Mouse (Mus musculus) forebrain, embryonic 11.5 days (tissue): ENCODE results near the gene Itpk1. TPM values are rescaled to one million over a fixed set of nuclear protein-coding genes. Genes with fewer than 3 reads are reported as not detected.

ENCODE experiments used
- ATAC-seq: fragments of 200-750 bp; cut with Nextera tagmentation; replicated peaks from 2 replicates; pipeline ENCODE4 v1.8.0; 2017; ENCODE audit warnings: moderate TSS enrichment; ENCODE audit not compliant: low FRiP score
- DNase-seq: peaks from one replicate; pipeline ENCODE4 v3.0.0-alpha.2; 2017; ENCODE audit warnings: low spot score
- H3K27ac ChIP-seq: fragments of 300-500 bp; sonication (generic); 2 replicates; pipeline ENCODE4 v1.5.1; 2014; ENCODE audit warnings: low read depth, low read length
- H3K27me3 ChIP-seq: fragments of 300-500 bp; sonication (generic); 2 replicates; pipeline ENCODE4 v1.6.1; 2014; ENCODE audit warnings: mild to moderate bottlenecking, low read length, mixed read lengths; ENCODE audit not compliant: control insufficient read depth, insufficient read depth
- H3K36me3 ChIP-seq: fragments of 300-500 bp; sonication (generic); 2 replicates; pipeline ENCODE4 v1.6.1; 2014; ENCODE audit warnings: mild to moderate bottlenecking, low read length, moderate library complexity, mixed read lengths; ENCODE audit not compliant: control insufficient read depth, insufficient read depth
- H3K4me1 ChIP-seq: fragments of 300-500 bp; sonication (generic); replicated peaks from 2 replicates; pipeline ENCODE4 v1.6.1; 2014; ENCODE audit warnings: low read length, mixed read lengths; ENCODE audit not compliant: control insufficient read depth, insufficient read depth
- H3K4me2 ChIP-seq: fragments of 300-500 bp; sonication (generic); 2 replicates; pipeline ENCODE4 v1.6.1; 2014; ENCODE audit warnings: low read depth, mild to moderate bottlenecking, low read length, moderate library complexity, mixed read lengths; ENCODE audit not compliant: severe bottlenecking
- H3K4me3 ChIP-seq: fragments of 300-500 bp; sonication (generic); 2 replicates; pipeline ENCODE4 v1.5.1; 2014; ENCODE audit warnings: low read depth, low read length
- H3K9ac ChIP-seq: fragments of 300-500 bp; sonication (generic); 2 replicates; pipeline ENCODE4 v1.6.1; 2014; ENCODE audit warnings: low read length
- H3K9me3 ChIP-seq: fragments of 300-500 bp; sonication (generic); 2 replicates; pipeline ENCODE4 v1.6.1; 2016; ENCODE audit warnings: low read length, mixed read lengths; ENCODE audit not compliant: control insufficient read depth
- WGBS: fragments of 180-500 bp; shearing (Covaris S2); extraction: QIAGEN DNeasy Blood & Tissue Kit; methylation state at CpG from one replicate; pipeline ENCODE4 v1.1.7; 2014; 5-methylcytosine and 5-hydroxymethylcytosine counted together
- polyA plus RNA-seq: library from polyadenylated mRNA; unstranded; fragments of >200 nt; fragmentation: Nextera tagmentation; extraction: Ambion mirVana; gene quantifications from 2 replicates; pipeline ENCODE4 v1.2.1, GENCODE M21; 2014

Gene Itpk1
- polyA plus RNA-seq, 1 experiment from 2014 or later = 19.6 TPM

DNA sequence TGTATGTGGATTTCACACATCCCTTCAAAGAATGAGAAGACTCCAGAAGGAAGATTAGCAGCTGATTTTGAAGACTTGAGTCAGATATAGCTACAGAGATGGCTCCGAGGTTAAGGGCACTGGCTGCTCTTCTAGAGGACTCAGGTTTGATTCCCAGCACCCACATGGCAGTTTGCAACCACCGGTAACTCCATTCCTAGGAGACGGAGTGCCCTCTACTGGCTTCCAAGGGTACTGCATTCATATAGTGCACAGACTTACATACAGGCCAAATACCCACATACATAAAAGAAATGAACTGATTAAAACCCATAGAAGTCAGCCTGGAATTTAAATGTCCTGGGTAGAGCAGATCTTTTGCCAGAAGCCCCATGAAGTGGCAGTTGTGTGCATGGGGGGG lies 106.2 kb downstream of the Itpk1 start:
- ATAC-seq = no peak
- no peaks in the 10 kb centered on the region for H3K36me3 ChIP-seq
- no peak overlapping the region for H3K27ac ChIP-seq
- 98% methylated on average over 3 of the region's 3 CpGs for WGBS
- H3K4me1 ChIP-seq = peaks cover 12% of the 10 kb centered on the region
- H3K9me3 ChIP-seq = peaks cover 3% of the 10 kb centered on the region; the same call in 1 of the 2 replicates
- H3K4me2 ChIP-seq = no peak overlapping the region
- no peak overlapping the region for H3K4me3 ChIP-seq
- H3K9ac ChIP-seq = no peak overlapping the region
- no peak for DNase-seq
- H3K27me3 ChIP-seq = no peaks in the 10 kb centered on the region

DNA sequence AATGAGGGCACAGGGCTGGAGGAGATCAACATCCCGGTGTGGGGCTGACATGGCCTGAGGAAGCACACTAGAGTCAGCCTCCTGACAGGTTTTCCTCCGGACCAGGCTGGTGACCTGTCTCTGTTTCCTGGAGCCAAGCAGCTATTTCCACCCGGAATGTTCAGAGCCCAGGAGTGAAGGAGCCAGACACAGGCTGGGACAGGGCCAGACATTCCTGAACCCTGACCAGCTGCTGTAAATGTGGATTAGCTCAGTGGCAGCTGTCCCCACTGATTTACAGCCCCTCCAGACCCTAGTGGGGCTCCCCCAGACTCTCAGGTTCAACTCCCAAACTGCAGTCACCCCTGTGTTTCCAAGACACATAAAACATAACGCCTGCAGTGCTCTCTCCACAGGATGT lies 107.3 kb downstream of the Itpk1 start:
- WGBS = 90% methylated on average over 4 of the region's 4 CpGs
- no peaks in the 10 kb centered on the region for H3K36me3 ChIP-seq
- H3K27me3 ChIP-seq = no peaks in the 10 kb centered on the region
- no peak overlapping the region for H3K27ac ChIP-seq
- H3K9me3 ChIP-seq = peaks cover 3% of the 10 kb centered on the region; the same call in 1 of the 2 replicates
- no peak overlapping the region for H3K4me3 ChIP-seq
- no peak overlapping the region for H3K4me2 ChIP-seq
- no peak for ATAC-seq
- H3K4me1 ChIP-seq = peaks cover 12% of the 10 kb centered on the region
- DNase-seq = no peak
- no peak overlapping the region for H3K9ac ChIP-seq

DNA sequence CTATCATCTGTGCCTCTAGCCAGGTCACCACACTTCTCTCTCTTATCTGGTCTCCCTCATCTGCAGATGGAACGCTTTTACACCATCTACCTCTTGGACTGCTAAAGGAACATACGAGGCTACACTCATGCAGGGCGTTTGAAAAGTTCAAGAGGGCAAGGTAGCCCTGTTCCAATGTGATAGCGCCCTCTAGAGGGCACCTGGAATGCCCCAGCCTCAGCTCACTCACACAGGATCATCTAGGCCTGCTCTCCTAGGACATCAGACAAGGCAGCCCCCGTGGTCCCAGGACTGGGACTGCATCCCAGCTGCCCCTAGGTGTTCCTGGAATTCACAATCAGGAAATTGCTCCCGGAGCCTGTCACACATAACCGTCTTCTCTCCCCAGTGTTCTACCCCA lies 108.3 kb downstream of the Itpk1 start:
- H3K9ac ChIP-seq = no peak overlapping the region
- 74% methylated on average over 7 of the region's 7 CpGs for WGBS
- no peak for DNase-seq

DNA sequence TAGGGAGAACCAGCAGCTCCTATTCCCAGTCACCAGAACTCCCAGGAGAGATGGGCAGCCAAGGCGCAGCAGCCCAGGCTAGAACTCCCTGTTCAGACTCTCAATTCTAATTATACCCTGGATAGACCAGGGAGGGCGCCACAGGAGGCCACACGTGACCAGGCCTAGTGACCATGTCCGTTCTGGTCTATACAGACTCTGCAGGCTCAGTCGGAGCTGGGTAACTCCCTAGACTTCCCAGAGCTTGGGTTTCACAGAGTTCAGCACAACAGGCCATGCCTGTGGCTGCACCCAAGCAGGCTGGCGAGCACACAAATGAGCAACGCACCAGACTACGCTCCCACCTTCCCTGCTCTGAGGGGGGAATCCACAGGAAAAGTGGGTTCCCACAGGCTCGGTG lies 110.1 kb downstream of the Itpk1 start:
- H3K9ac ChIP-seq = no peak overlapping the region
- H3K27ac ChIP-seq = no peak overlapping the region
- no peaks in the 10 kb centered on the region for H3K36me3 ChIP-seq
- WGBS = 64% methylated on average over 9 of the region's 9 CpGs
- no peaks in the 10 kb centered on the region for H3K27me3 ChIP-seq
- no peak for ATAC-seq
- H3K4me1 ChIP-seq = no peaks in the 10 kb centered on the region
- no peak overlapping the region for H3K4me3 ChIP-seq
- no peak overlapping the region for H3K4me2 ChIP-seq
- peaks cover 3% of the 10 kb centered on the region; the same call in 1 of the 2 replicates for H3K9me3 ChIP-seq
- DNase-seq = no peak

More for the DNA sequence above, 108.3 kb downstream of the Itpk1 start:
- H3K4me2 ChIP-seq = no peak overlapping the region
- H3K27ac ChIP-seq = no peak overlapping the region
- no peak for ATAC-seq
- H3K36me3 ChIP-seq = no peaks in the 10 kb centered on the region
- no peak overlapping the region for H3K4me3 ChIP-seq
- H3K27me3 ChIP-seq = no peaks in the 10 kb centered on the region
- H3K4me1 ChIP-seq = peaks cover 4% of the 10 kb centered on the region
- H3K9me3 ChIP-seq = peaks cover 3% of the 10 kb centered on the region; the same call in 1 of the 2 replicates

DNA sequence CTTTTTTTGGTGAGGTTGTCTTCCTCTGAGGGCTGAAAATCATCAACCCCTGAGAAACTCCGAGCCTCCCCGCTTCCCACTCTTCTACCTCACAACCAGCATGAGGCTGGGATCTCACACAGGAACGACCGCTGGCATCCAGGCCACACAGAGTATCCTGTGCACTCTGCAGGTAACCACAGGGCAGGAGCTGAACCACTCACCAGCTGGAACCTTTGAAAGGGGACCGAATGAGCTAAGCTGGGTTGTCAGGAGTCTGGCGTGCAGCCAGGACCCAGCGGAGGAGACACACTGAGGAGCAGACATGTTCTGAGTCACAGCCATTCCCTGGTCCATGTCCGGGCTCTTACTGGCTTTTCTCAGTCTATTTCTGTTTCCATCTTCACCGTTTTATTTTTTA lies 111.0 kb downstream of the Itpk1 start:
- no peak overlapping the region for H3K9ac ChIP-seq
- 72% methylated on average over 9 of the region's 9 CpGs for WGBS
- H3K27me3 ChIP-seq = no peaks in the 10 kb centered on the region
- DNase-seq (no peak), ATAC-seq (no peak)
- H3K4me3 ChIP-seq = no peak overlapping the region
- no peaks in the 10 kb centered on the region for H3K36me3 ChIP-seq
- H3K27ac ChIP-seq = no peak overlapping the region
- peaks cover 3% of the 10 kb centered on the region; the same call in 1 of the 2 replicates for H3K9me3 ChIP-seq
- H3K4me2 ChIP-seq = no peak overlapping the region
- no peaks in the 10 kb centered on the region for H3K4me1 ChIP-seq

DNA sequence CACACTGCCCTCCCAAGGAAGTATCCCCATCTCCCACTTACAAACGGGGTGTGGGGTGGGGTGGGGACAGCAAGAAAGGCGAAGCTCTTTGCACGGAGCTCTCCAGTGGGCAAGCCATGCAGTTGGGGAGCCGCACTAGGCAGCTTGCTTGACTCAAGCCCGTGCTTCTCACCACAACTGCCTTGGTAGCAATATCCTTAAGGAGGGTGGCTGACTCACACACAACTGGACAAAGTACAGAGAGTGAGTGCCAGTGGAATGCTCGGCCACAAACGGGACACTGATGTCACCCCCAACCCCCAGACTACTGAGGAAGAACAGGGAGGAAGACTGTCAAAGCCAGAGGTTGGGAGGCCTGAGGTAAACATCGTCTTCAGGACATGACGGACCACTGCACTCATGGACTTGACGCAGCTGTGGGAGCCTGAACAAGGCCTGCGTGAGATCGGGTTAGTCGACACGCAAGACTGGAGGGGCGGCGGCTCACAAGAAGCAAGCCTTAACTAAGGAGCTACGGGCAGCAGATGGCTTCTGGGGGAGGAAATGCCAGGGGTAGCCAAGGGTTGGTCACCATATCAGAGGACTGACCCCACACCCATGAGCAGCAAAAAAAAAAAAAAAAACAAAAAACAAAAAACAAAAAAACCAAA lies 113.9 kb downstream of the Itpk1 start:
- Histone ChIP-seq H3K4me2 (no peak overlapping the region), H3K4me3 (no peak overlapping the region), H3K4me1 (no peaks in the 10 kb centered on the region), H3K9me3 (no peaks in the 10 kb centered on the region), H3K27ac (no peak overlapping the region), H3K36me3 (no peaks in the 10 kb centered on the region), H3K27me3 (no peaks in the 10 kb centered on the region), H3K9ac (no peak overlapping the region)
- ATAC-seq = no peak
- WGBS = 90% methylated on average over 17 of the region's 17 CpGs
- no peak for DNase-seq

DNA sequence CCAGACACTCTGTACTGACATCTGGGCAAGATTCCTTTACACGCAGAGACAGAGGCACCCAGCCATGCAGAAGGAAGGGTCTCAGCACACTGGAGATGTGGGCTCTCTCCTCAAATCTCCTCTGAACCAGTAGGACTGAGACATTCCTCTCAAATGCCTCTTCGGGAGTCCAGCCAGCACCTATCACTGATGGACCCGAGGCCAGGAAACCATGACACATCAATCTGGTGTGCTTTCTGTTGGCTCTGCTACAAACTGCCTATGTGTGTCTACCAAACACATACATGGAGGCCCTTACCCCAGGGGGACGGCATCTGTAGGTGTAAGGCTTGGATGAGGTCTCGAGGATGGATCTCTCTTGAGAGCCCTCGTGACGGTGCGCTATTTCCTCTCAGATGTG lies 117.6 kb downstream of the Itpk1 start:
- no peak overlapping the region for H3K27ac ChIP-seq
- H3K9me3 ChIP-seq = no peaks in the 10 kb centered on the region
- DNase-seq (no peak), ATAC-seq (no peak)
- no peaks in the 10 kb centered on the region for H3K36me3 ChIP-seq
- H3K9ac ChIP-seq = no peak overlapping the region
- H3K4me1 ChIP-seq = no peaks in the 10 kb centered on the region
- no peaks in the 10 kb centered on the region for H3K27me3 ChIP-seq
- 94% methylated on average over 8 of the region's 8 CpGs for WGBS
- no peak overlapping the region for H3K4me2 ChIP-seq
- no peak overlapping the region for H3K4me3 ChIP-seq

DNA sequence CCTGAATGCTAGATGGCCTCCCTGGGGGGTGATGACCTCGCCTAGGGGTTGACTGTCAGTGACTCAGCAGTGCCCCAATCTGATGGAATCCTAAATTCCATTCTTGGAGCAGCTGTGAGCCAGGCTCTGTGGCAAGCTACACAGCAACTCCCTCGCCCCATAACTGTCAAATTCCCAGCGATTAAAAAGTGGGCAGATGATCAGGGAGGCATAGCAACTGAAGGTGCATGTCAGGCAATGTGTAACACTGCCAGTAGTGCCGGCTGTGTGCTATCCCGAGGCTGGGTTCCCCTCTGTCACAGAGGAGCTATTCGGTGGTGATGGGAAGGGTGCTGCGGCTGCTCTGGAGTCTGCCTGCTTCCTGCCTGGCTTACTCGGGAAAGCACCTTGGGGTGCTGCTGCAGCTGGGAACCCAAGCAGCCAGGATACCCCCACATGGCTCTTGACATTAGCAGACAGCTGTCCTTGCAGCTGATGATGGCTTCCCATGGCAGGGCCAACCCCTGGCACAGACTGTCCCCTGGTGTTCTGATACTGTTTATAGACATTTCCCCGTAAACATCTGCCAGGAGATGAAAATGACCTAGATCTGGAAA lies 118.3 kb downstream of the Itpk1 start:
- H3K4me1 ChIP-seq = no peaks in the 10 kb centered on the region
- H3K4me3 ChIP-seq = no peak overlapping the region
- no peaks in the 10 kb centered on the region for H3K36me3 ChIP-seq
- no peak overlapping the region for H3K4me2 ChIP-seq
- H3K27me3 ChIP-seq = no peaks in the 10 kb centered on the region
- H3K9me3 ChIP-seq = no peaks in the 10 kb centered on the region
- DNase-seq (no peak), ATAC-seq (no peak)
- no peak overlapping the region for H3K9ac ChIP-seq
- WGBS = 82% methylated on average over 9 of the region's 9 CpGs
- H3K27ac ChIP-seq = no peak overlapping the region

DNA sequence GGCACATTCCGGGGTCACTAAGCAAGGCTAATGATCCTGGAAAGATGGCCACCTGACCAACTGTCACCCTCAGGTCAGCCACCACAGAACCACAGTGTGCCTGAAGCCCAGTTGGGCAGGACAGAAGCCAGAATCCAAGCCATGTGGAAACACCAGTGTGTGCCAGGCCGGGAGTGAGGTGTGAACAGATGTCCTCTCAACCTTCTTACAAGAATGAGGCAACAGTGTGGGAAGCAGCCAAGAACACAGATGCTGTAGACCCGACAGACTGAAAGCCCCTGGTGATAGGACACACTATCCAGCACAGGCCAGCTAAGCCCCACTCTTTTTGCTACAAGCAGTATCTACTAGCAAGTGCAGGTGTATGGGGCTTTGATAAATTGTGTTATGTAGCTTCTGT lies 119.3 kb downstream of the Itpk1 start:
- Histone ChIP-seq H3K9ac (no peak overlapping the region), H3K27ac (no peak overlapping the region), H3K9me3 (no peaks in the 10 kb centered on the region), H3K36me3 (no peaks in the 10 kb centered on the region), H3K4me3 (no peak overlapping the region), H3K27me3 (no peaks in the 10 kb centered on the region), H3K4me1 (no peaks in the 10 kb centered on the region), H3K4me2 (no peak overlapping the region)
- 92% methylated on average over 3 of the region's 3 CpGs for WGBS
- DNase-seq = no peak
- no peak for ATAC-seq
